Mouse (Mus musculus) heart, postnatal 10 days (tissue): Measurements from ENCODE around the gene Lonp2. TPM values are rescaled to one million over a fixed set of nuclear protein-coding genes. Genes with fewer than 3 reads are reported as not detected.

Source experiments
- DNase-seq, 2 experiments: peaks; one replicate each; pipeline ENCODE4 v3.0.0; 2021
- intact Hi-C: fragments of 180-260 bp; cut with DNase I; formaldehyde crosslinking; loops from one replicate; pipeline ENCODE4 v1.15.1; 2025
- total RNA-seq, 2 experiments: library from RNA; stranded (reverse); gene quantifications; 2 replicates each; pipeline ENCODE4 v1.2.3; 2021

The Lonp2 gene
- total RNA-seq: 10 to 100 TPM; 65.7 to 68.2 TPM

DNA sequence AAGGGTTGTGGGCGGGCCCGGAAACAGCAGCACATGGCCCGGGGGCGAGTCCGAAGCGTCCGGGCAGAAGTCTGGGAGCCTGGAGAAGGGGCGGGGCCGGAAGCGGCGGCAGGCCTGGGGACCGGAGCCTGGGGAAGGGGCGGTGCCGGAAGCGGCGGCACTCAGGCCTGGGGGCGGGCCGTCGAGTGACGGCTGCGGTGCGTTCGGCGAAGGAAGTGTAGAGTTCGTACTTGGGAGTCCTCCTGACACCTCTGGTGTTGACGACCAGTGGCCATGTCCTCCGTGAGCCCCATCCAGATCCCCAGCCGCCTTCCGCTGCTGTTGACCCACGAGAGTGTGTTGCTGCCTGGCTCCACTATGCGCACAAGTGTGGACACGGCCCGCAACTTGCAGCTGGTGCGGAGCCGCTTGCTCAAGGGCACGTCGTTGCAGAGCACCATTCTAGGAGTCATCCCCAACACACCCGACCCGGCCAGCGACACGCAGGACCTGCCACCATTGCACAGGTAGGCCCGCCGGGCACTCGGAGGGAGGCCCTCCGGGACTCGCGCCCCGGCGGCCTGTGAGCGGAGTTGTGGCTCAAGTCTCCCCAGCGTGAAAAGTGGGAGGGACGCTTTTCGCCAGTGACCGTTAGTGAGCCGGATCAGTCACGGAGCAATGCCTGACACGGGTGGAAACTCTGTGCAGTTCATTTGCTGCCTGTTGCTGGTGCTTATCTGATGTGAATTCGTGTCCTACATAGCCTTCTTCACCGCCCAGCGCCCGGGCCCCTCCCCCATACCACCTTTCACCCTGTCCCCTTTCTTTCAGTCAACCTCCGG, at the start of gene Lonp2:
Lonp2 (plus strand) TSS at position 133 of the 821 bp plus-strand sequence.
- intact Hi-C loops: no loop called here

DNA sequence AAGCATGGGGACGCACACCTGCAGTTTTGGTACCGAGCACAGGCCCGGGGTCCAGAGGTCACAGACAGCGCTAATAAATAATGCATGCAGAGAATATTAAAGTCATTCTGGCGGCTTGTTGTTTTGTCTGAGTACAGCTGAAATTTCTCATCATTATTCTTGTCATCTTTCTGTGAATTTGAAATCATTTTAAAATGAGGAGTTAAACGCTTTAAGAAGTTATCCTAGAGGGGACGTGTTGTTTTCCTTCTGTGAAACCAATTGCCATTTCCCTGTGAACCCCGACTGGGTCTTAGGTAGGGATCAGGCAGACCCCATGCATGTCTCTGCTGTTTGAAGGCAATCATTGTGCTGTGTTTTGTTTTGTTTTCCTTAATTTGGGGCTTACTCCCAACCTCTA, 46.3 kb upstream of the Lonp2 start:
- DNase-seq: no peak
- intact Hi-C loops: no loop called here

More for the DNA sequence above, at the start of gene Lonp2:
- peak; percentile 99 for DNase-seq

DNA sequence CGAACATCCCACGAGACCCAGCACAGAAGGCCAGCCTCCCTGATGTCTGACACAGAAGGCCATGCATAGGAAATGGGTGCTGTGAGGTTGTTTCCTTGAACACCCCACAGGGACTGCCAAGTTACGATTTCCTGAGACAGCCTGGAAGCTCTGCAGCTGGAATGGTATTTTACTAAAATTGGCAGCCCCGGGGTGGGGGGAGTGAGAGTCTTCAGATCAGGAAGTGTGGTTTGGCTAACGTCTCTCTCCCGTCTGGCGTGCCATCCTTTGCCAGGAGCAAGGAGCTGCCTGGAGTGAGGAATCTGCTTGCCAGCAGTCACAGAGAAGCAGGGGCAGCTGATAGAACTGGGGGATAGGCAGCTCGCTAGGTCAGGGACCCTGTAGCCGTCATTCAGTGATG, 45.8 kb upstream of the Lonp2 start:
- intact Hi-C loops: no loop called here
- peak; percentile 20 to 48 for DNase-seq

DNA sequence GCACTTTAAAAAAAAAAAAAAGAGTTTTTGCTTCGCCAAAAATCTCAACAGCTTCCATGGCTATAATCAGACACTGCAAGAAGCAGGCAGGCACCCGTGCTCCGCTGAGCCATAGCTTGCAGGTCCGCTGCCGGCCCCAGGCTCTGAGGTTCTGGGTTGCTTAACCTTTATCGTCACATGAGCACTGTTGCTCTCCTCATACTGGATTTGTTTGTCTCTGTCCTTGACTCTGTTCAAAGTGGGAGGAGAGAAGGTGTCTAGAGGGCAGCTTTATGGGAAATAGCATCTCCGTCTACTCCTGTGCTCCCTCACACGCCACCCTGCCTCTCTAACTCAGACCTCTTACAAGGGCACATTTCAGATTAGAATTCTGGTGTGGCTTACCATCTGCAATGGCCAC, 45.1 kb upstream of the Lonp2 start:
- intact Hi-C loops: no loop called here
- no peak for DNase-seq

DNA sequence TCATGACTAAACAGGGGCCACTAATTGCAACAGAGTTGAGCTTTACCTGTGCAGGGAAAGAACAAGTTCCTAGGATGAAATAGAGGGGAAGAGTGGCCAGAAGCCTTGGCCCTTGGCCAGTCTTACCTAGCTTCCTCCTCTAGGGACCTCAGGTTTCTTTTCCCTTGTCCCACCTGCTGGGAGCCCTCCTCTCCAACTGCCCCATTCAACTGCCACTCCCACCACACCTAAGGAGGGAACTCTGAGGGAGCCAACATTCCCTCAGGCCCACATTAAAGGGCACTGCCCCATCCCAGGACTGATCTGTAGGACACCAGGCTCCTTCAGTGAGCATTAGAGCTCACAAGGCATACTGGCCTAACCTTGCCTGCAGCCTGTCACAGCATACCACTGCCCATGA, 43.4 kb upstream of the Lonp2 start, which contains the start of gene Abcc12:
Abcc12 (minus strand) TSS at position 229 of the 400 bp plus-strand sequence.
- intact Hi-C loops: no loop called here
- no peak for DNase-seq

DNA sequence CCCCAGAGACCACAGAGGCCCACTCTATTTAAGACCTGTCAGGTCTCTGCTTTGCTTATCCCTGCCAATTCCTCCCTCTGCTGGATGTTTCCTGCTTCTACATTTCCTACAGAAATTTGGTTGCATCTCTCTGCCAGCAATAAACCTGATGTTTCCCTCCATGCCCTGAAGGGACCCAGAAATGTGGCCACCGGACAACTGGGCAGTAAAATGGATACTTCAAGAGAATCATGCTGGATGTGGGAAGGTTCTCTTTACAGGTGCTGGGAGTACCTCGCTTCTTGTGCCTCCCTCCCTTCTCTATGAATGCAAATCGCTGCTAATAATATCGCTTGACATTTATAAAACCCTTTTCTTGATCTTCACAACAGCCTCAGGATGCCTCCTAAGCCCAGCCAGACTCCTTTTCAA, 41.9 kb upstream of the Lonp2 start:
- intact Hi-C loops: loop anchor here (1.0 to 2.0 kb wide), 2 partner anchors 45 to 882 kb away; partner anchors contain the start of gene Neto2

DNA sequence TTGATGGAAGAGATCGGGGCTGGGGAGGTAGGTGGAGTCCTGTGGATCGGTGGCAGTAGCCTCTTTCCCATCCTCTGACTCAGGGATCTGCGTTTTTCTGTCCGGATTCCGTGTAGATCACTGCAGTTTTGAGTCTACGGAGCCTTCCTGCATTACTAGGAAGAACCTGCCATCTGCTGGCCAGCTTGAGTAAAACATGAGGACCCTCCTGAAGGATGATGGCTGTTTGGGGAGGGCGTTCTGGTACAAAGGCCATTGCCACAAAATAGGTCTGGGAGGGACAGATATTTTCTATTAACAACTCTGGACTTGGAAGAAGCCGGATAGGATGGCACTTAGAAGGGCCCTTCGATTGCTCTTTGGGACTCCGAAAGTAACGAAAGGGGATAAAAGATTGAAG, 38.7 kb upstream of the Lonp2 start:
- intact Hi-C loops: loop anchor here (1.0 to 5.0 kb wide), 5 partner anchors 323 to 1123 kb away; partner anchors contain the start of gene Neto2
- DNase-seq: peak; percentile 86 to 91

More for the DNA sequence above, 41.9 kb upstream of the Lonp2 start:
- no peak for DNase-seq

DNA sequence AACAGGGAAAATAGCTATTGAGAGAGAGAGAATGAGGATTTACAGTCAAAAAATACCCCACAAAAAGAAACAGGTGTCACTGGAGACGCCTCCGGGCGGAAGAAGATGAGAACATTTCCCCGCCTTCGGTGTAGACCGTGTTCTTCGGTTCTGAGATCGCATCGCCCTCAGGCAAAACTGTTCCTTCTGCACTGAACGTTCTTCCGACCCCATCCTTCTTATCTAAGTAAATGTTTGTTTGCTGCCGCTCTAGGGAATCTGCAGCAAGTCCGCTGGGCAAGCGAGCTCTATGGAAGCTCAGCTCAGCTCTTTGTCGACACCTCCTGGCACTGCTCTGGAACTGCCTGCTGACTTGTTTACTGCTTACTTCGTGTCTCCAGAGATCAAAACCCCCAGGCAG, 38.3 kb upstream of the Lonp2 start:
- peak; percentile 75 to 83 for DNase-seq
- intact Hi-C loops: loop anchor here (1.0 to 5.0 kb wide), 5 partner anchors 323 to 1123 kb away; partner anchors contain the start of gene Neto2

DNA sequence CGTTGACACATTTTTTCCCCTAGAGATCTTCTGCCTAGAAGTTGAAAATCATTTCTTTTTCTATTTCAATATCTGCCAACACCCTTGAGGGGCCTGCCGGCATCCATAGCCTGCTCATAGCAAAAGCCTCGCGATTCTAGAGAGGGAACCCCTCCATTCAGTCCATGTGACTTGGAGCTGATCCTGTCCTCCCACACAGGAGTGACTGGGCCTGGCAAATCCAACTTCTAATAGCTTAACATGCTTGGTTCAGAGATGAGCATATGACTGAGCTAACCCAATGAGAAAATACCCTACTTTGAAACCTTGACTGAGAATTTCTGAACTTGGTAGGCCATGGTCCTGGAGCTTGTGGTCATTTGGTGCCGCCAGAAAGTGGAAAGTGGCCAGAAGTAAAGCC, 37.8 kb upstream of the Lonp2 start:
- intact Hi-C loops: loop anchor here (5.0 kb wide), 1 partner anchor 1124 kb away; no protein-coding TSS in a partner anchor
- DNase-seq: peak in 1 of 2 experiments; percentile 21

DNA sequence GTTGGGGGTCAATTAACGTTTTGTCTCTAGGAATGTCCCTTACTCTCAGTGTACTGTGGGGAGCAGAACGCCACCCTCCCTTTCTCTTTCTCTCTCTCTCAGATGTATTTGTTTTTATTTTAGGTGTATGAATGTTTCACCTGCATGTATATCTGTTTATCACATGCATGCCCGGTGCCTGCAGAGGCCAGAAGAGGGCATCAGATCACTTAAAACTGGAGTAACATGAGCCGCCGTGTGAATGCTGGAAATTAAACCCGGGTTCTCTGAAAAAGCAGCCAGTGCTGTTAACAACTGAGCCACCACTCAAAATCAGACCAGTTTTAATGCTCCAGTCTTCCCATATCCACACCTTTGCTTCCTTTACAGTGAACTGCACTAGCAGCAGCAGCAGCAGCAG, 37.2 kb upstream of the Lonp2 start:
- intact Hi-C loops: loop anchor here (5.0 kb wide), 1 partner anchor 1124 kb away; no protein-coding TSS in a partner anchor
- no peak for DNase-seq

DNA sequence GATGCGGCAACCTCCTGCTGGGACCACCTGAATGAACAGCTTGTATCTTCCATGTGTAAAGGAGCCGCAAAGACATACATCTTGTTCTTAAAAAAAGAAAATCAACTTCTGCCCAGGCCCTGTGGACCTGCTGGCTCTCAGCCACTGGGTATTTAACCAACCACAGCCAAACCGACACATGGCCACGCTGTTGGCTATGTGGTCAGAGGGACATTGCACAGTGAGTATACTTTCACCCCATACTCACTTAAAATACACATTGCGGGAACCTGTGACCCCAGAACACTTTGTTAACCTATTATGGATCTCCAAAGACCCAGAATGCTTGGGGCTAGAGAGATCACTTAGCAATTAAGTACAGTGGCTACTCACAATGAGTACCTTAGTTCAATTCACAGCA, 35.5 kb upstream of the Lonp2 start:
- intact Hi-C loops: loop anchor here (5.0 kb wide), 1 partner anchor 1126 kb away; no protein-coding TSS in a partner anchor
- DNase-seq: no peak

DNA sequence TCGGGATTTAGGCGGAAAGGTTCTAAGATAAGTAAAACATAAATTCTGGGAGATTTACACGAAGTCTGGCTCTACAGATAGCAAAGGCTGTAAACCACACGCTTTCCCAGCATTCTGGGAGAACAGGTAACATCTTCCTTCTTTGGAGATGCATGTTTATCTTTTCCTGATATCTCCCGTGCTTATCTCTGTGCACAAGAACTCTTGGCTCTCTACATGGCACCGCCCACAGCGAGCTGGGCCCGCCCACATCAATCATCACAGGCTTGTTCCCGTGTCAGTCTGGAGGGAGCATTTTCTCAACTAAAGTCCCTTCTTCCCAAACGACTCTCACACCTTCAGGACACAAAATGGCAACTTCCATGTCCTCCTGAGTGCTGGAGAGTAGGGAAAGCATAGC, 30.7 kb upstream of the Lonp2 start:
- DNase-seq: no peak
- intact Hi-C loops: no loop called here

DNA sequence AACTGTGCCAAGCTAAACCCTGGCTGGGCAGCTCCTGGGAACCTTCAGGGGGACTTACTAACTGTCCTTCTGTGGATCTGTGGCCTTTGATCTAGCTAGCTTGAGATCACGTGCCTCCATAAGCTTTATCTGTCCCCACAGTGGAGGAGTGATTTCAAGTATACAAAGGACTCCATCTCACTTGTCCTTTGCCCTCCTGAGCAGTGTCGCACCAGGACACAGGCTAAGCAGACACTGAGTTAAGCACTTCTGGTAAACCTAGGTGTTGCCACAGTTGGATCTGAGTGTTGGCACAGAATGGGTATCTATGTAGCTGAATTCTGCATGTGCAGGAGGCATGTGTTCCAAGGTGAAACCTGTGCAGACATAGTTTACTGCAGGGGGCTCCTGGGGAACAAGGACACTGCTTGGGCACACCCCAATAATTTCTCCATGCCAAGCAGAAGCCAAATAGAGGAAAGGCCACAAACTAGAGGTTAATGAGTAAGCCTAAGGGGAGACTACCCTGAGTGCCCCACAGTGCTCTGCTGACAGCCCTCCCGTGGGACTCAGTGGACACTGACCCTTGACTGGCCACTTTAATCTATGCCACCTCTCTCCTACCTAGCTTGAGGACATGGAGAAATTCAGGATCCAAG, 29.6 kb upstream of the Lonp2 start:
- DNase-seq: no peak
- intact Hi-C loops: no loop called here

DNA sequence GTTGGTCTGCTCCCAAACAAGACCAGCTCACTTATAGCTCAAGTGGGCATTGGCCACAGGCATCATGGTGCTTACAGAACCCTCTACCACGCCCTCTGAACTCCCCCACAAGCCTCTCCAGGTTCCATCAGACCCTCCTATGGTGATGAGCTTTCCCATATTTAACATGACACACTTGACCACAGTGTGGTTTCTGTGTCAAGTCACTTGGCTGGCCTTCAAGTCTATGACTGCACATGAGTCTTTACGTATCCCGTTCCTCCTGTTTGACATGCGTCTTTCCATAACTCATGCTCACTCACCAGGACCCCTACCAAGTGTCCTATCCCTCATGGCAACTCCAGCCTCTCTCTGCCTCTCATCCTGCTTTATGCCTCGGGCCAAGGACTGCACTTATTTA, 28.2 kb upstream of the Lonp2 start:
- intact Hi-C loops: no loop called here
- no peak for DNase-seq

DNA sequence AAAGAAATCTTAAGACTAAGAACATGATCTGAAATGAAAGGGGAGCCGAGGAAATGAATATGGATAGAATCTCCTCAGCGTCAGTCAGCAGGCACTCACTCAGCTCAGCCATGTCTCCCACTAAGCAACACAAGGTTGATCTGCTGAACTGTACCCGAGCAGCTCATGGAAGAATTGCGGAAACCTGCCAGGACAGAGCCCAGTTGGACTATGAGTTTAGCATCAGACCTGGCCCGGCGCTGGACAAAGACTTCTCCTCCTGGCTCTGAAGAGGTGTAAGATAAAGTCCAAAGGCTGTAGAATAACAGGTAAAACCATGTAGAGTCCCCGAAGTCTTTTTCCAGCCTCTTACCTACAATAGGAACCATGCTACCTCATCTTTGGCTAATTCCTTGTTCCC, 26.2 kb upstream of the Lonp2 start:
- no peak for DNase-seq
- intact Hi-C loops: no loop called here

DNA sequence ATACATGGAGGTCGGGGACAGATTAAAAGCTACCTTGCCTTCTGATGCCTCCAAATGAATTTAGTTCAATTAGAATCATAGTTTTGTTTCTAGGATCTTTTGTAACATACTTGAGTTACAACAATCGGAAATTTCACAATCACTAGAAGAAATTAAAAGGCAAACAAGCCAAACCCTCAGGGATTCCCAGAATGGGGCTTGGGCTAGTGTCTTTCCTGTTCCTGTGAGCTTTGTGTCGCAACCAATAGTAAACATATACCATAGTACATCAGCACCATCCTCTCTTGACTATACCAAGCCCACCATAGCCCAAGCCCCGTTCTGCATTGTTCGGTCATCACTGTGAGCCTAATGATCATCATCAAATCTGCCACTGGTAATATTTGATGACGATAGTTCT, 24.5 kb upstream of the Lonp2 start:
- intact Hi-C loops: no loop called here
- DNase-seq: no peak

DNA sequence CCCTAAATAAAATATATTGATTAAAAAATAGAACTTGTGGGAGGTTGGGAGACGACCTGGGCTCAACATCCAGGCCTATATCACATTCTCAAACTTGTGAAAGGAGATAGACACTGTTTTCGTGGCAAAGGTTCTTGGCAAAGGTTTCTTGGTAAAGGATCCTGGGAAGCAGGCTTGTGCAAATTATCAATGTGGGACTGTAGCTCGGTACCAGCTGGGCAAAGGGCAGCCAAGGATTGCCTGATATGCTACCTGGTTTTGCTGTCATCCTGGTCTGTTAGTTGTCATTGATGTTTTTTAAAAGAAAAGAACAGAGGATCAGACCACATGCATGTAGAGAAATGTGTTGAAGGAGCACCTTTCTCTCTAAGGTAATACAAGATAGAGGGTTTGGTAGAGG, 23.5 kb upstream of the Lonp2 start:
- intact Hi-C loops: no loop called here

DNA sequence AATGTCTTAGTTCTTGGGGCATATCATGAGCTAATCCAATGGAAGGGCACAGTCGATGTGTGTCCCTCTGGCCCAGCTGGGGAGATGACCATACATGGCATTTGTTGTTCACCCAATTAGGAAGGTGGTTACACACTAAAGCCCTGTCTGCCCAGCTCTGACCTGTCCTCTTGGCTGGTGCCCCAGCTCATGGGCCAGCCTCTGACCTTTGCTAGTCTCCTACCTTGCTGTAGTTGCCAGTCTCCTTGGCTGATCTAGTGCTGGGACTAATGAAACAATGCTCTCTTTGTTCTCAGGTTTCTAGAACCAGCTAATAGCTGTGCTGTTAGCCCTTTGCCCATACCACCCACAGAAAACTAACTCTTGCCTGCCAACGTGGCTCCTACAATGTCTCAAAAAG, 20.7 kb upstream of the Lonp2 start:
- intact Hi-C loops: no loop called here
- no peak for DNase-seq

More for the DNA sequence above, 23.5 kb upstream of the Lonp2 start:
- no peak for DNase-seq

DNA sequence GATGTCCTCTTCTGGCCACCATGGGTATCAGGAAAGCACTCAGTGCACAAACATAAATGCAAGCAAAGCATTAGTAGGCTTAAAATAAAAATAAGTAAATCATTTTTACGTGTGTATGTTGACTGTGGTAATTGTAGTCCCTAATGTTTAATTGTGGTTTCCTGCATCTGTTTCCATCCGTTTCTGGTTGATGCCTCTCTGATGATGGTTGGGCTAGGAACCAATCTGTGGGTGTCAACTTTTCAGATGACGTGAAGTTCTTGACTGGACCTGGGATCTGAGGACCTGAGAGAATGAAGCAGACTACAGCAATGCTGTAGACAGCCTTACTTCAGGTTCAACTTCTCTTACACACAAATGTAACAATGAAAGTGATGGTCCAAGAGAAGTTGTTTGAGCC, 19.2 kb upstream of the Lonp2 start:
- intact Hi-C loops: no loop called here

DNA sequence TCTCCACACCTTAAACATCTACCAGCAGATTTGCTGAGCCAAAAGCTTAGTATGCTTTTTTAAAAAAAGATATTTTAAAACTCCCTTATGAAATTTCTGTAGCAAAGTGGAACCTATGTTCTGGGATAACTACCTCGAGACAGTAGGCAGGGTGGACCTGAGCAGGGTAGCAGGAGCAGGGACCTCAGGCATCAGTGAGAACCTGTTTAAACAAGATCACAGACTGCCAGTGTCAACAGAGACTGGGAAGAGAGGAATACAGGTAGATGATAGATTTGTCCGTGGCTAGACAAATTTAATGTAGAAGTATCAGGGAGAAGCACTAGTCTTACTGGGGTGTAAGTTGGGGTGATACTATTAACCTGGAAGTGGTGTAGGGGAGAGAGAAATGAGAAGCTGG, 10.0 kb upstream of the Lonp2 start:
- intact Hi-C loops: no loop called here
- DNase-seq: no peak

More for the DNA sequence above, 19.2 kb upstream of the Lonp2 start:
- DNase-seq: no peak

DNA sequence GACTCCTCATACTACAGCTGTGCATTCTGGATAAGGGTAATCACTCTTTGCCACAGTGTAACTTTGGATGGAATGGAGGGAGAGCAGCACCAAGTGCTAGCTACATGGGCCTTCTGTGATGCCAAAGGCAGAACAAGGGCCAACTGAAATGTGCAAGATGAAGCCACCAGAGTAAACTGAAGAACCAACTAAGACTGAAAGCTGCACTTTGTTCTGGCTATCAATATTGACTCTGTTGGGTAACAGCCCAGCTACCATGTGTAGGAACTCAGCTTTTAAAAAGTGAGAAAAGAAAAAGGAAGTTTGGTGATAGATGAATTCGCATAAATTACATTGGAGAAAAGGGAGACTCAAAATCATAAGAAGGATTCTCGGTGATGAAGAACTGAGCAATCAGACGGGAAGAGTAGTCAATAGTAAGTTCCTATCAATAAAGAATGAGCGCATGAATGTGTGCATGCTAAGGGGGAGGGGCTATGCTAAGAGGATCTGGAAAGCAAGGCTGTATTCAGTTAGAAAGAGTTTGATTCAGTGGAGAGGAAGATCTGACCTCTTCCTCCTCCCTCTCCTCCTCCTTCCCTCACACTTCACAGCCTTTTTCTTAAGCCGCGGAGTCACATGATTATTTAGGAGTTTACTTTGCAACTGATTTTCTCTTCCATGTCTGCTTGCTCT, 8.6 kb upstream of the Lonp2 start:
- DNase-seq: no peak

More for the DNA sequence above, 8.6 kb upstream of the Lonp2 start:
- intact Hi-C loops: no loop called here
